Mouse (Mus musculus) midbrain, postnatal 0 days (tissue): Measurements from ENCODE around the gene Tagln3. TPM values are rescaled to one million over a fixed set of nuclear protein-coding genes. Genes with fewer than 3 reads are reported as not detected.

Source experiments
- ATAC-seq: fragments of 200-750 bp; cut with Nextera tagmentation; 2 replicates; pipeline ENCODE4 v1.8.0; 2017; ENCODE audit warnings: moderate number of reproducible peaks, mild to moderate bottlenecking, moderate TSS enrichment, moderate library complexity; ENCODE audit not compliant: low FRiP score
- DNase-seq: peaks from one replicate; pipeline ENCODE4 v3.0.0-alpha.2; 2015; ENCODE audit warnings: low spot score
- H3K27ac ChIP-seq: fragments of 300-500 bp; sonication (generic); 2 replicates; pipeline ENCODE4 v1.5.1; 2014; ENCODE audit warnings: low read depth, mild to moderate bottlenecking, low read length, mixed read lengths
- H3K27me3 ChIP-seq: fragments of 300-500 bp; sonication (generic); 2 replicates; pipeline ENCODE4 v1.6.1; 2014; ENCODE audit warnings: low read length, control low read depth, mixed read lengths; ENCODE audit not compliant: insufficient read depth
- H3K36me3 ChIP-seq: fragments of 300-500 bp; sonication (generic); 2 replicates; pipeline ENCODE4 v1.6.1; 2014; ENCODE audit warnings: low read length, control low read depth, mixed read lengths; ENCODE audit not compliant: insufficient read depth
- H3K4me1 ChIP-seq: fragments of 300-500 bp; sonication (generic); 2 replicates; pipeline ENCODE4 v1.6.1; 2014; ENCODE audit warnings: mild to moderate bottlenecking, control low read depth, antibody characterized with exemption, low read length, mixed read lengths; ENCODE audit not compliant: insufficient read depth
- H3K4me2 ChIP-seq: fragments of 300-500 bp; sonication (generic); 2 replicates; pipeline ENCODE4 v1.6.1; 2014; ENCODE audit warnings: low read depth, mild to moderate bottlenecking, low read length, mixed read lengths; ENCODE audit not compliant: poor library complexity, severe bottlenecking
- H3K4me3 ChIP-seq: fragments of 300-500 bp; sonication (generic); 2 replicates; pipeline ENCODE4 v1.5.1; 2014; ENCODE audit warnings: low read depth, mild to moderate bottlenecking, low read length, moderate library complexity
- H3K9ac ChIP-seq: fragments of 300-500 bp; sonication (generic); replicated peaks from 2 replicates; pipeline ENCODE4 v1.6.1; 2014; ENCODE audit warnings: mild to moderate bottlenecking, low read length, moderate library complexity, mixed read lengths; ENCODE audit not compliant: poor library complexity, severe bottlenecking
- H3K9me3 ChIP-seq: fragments of 300-500 bp; sonication (generic); 2 replicates; pipeline ENCODE4 v1.6.1; 2016; ENCODE audit warnings: low read length, control low read depth
- CTCF ChIP-seq: IDR thresholded peaks from 2 replicates; pipeline ENCODE4 v1.5.1; 2016; ENCODE audit warnings: antibody characterized with exemption, mild to moderate bottlenecking
- WGBS: fragments of 180-500 bp; shearing (Covaris S2); extraction: QIAGEN DNeasy Blood & Tissue Kit; methylation state at CpG from one replicate; pipeline ENCODE4 v1.1.7; 2014; 5-methylcytosine and 5-hydroxymethylcytosine counted together
- polyA plus RNA-seq: library from polyadenylated mRNA; unstranded; fragments of >200 nt; fragmentation: Nextera tagmentation; extraction: Ambion mirVana; gene quantifications from 2 replicates; pipeline ENCODE4 v1.2.1, GENCODE M21; 2015
- total RNA-seq: library from RNA; depleted of rRNA; stranded (reverse); fragments of >200 nt; gene quantifications from 2 replicates; pipeline ENCODE4 v1.2.3, GENCODE M21; 2014

Gene Tagln3
- total and polyA plus RNA-seq, 2 experiments from 2014 or later: 141 to 221 TPM

DNA sequence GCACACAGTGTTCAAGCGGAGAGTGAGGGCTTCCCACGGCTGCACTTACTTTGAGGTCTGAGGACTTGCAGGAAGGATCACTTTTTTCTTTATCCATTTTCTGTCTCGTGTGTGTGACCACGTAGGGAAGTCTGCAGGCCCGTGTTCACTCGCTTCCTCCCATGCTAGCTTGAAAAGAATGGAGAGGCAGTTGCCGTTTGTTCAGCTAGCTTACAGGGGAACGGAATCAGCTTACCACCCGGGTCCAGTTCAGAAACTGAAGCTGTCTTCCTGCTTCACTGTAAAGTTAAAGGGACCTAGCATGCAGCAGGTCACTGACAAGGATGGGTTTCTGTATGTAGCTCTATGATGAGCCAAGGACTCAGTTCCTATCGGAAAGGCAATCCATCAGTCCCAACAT is 30.9 kb downstream of the Tagln3 start, which contains the start of gene Tmprss7:
Gene Tmprss7, minus strand, starts transcription at position 101 of the 400 bp plus-strand sequence.
- WGBS: 50% methylated on average over 10 of the region's 10 CpGs
- DNase-seq (no peak), ATAC-seq (no peak)
- Histone ChIP-seq H3K36me3 (no peaks in the 10 kb centered on the region), H3K9ac (no peak within 1 kb of the TSS), H3K27ac (0 out of 2 replicates have a peak within 1 kb of the TSS, but pooled peaks have one; percentile 32), H3K9me3 (no peaks in the 10 kb centered on the region), H3K27me3 (no peaks in the 10 kb centered on the region), H3K4me1 (no peaks in the 10 kb centered on the region), H3K4me3 (no peak within 1 kb of the TSS), H3K4me2 (no peak within 1 kb of the TSS)
- TF ChIP-seq CTCF: no peak

DNA sequence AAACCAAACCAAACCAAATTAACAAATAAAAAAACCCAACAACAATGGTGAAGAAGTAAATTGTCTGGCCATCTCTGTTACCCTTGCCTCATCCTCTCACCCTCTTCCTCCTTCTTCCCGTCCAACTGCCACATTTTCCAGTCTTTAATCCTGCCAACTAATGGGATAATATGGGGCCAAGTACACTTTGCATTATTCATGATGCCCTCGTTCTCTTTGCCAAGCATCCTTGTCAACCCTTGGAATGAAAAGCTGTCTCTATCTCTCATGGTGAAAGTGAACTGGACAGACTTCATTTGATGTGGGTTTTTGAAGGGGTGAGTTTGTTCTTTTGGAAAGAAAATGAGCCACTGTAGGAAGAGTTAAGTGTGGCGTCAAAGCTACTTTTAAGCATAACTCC is 31.6 kb downstream of the Tagln3 start:
- H3K4me1 ChIP-seq: no peaks in the 10 kb centered on the region

DNA sequence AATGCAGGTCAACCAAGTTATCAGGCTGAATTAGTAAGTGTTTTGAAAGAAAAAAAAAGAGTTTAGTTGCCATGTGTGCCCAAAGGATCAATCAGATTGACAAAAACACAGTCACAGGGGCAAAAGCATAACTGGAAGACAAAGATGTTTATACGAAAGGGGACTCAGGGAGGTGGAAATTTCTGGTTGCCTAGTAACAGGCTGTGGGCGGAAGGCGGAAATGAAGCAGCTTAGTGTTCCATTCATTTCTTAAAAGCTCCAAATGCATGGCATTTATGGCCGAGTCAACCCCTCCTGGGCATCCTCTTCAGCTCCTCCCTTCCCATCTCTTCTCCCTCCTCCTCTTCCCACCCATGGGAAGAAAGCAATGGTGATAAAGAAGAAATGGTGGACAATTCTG is 34.2 kb downstream of the Tagln3 start:
- no peaks in the 10 kb centered on the region for H3K4me1 ChIP-seq
- peak; percentile 76 for ATAC-seq
- no peak overlapping the region for H3K4me3 ChIP-seq
- H3K4me2 ChIP-seq: peak overlapping the region; percentile 0; the same call in 1 of the 2 replicates
- TF ChIP-seq CTCF: no peak
- no peaks in the 10 kb centered on the region for H3K9me3 ChIP-seq
- H3K36me3 ChIP-seq: no peaks in the 10 kb centered on the region
- 4% methylated on average over 4 of the region's 4 CpGs for WGBS
- H3K27ac ChIP-seq: peak overlapping the region; percentile 72
- no peak overlapping the region for H3K9ac ChIP-seq
- no peaks in the 10 kb centered on the region for H3K27me3 ChIP-seq
- DNase-seq: peak; percentile 77

More for the DNA sequence above, 31.6 kb downstream of the Tagln3 start:
- DNase-seq (peak; percentile 42), ATAC-seq (no peak)
- H3K9ac ChIP-seq: no peak overlapping the region
- 18% methylated on average over 3 of the region's 3 CpGs for WGBS
- no peak for TF ChIP-seq CTCF
- no peaks in the 10 kb centered on the region for H3K9me3 ChIP-seq
- H3K4me2 ChIP-seq: no peak overlapping the region
- no peaks in the 10 kb centered on the region for H3K36me3 ChIP-seq
- H3K4me3 ChIP-seq: no peak overlapping the region
- no peaks in the 10 kb centered on the region for H3K27me3 ChIP-seq
- no peak overlapping the region for H3K27ac ChIP-seq

DNA sequence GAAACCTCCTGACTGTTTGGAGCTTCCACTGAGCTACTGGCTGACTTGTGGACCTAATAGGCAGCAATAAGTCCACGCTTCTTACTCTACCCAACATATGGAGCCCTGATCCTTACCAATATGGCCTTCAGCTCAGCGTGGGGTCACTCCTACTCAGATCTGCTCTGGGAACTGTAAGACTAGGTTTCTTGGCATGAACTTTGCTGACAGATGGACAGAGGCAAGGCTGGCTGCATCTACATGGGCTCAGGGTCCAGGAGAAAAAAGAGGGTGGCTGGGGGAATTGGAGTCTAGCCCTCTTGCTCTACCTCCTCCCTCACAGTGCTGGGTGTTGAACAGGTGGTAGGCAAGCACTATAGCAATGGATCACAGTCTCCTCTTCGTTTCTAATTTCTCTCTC is 37.6 kb downstream of the Tagln3 start:
- H3K9ac ChIP-seq: no peak overlapping the region
- H3K27me3 ChIP-seq: no peaks in the 10 kb centered on the region
- DNase-seq: peak; percentile 57
- H3K27ac ChIP-seq: no peak overlapping the region
- WGBS: 83% methylated on average over 3 of the region's 3 CpGs
- H3K4me1 ChIP-seq: no peaks in the 10 kb centered on the region
- no peaks in the 10 kb centered on the region for H3K36me3 ChIP-seq
- no peak for TF ChIP-seq CTCF
- H3K4me3 ChIP-seq: no peak overlapping the region
- no peak; the same call in 1 of the 2 replicates for ATAC-seq
- H3K4me2 ChIP-seq: no peak overlapping the region
- H3K9me3 ChIP-seq: no peaks in the 10 kb centered on the region

DNA sequence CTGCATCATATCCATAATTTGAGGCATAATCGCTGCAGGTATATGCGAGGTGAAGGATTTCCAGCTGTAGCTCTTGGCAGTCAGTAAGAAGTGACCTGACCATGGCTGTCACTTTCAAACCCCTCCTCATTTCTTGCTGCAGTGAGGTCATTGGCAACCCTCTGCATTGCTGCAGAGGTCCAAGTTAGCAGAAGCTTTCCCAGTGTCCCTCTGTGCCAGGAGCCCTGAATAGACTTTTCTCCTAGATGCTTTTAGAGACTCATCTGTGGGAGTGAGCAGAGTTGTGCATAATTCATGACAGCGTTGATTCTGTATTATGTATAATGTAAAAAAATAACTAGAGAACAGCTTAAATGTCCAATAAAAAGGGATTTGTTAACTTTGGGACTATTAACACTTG is 39.1 kb downstream of the Tagln3 start:
- WGBS: 66% methylated on average over 3 of the region's 3 CpGs
- ATAC-seq: peak; percentile 41; the same call in 1 of the 2 replicates

DNA sequence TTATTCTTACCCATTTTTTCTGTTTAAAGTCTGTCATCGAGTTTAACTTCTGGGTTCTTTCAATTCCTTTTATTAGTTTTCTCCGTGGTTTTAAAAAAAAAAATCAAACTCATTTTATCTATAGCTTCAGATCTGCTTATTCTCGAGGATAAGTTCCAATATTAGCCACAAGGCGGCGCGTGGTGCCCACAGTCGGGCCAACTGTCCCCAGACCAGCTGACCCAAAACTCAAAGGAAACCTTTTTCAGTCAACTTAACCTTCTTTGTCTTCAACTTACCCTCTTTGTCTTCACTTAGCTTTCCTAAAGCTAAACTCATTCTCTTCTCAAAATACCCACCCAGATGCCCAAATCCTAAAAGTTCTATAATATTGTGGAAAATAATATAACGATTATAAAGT is 39.6 kb downstream of the Tagln3 start:
- ATAC-seq: no peak
- DNase-seq: peak; percentile 72
- no peak overlapping the region for H3K27ac ChIP-seq
- 15% methylated on average over 8 of the region's 8 CpGs for WGBS
- H3K4me2 ChIP-seq: no peak overlapping the region
- peak; percentile 81 for TF ChIP-seq CTCF
- H3K4me1 ChIP-seq: no peaks in the 10 kb centered on the region
- no peak overlapping the region for H3K9ac ChIP-seq
- H3K9me3 ChIP-seq: no peaks in the 10 kb centered on the region
- H3K4me3 ChIP-seq: no peak overlapping the region
- H3K27me3 ChIP-seq: no peaks in the 10 kb centered on the region
- H3K36me3 ChIP-seq: no peaks in the 10 kb centered on the region

More for the DNA sequence above, 39.1 kb downstream of the Tagln3 start:
- no peak overlapping the region for H3K4me2 ChIP-seq
- no peaks in the 10 kb centered on the region for H3K4me1 ChIP-seq
- H3K27ac ChIP-seq: no peak overlapping the region
- H3K4me3 ChIP-seq: no peak overlapping the region
- no peaks in the 10 kb centered on the region for H3K36me3 ChIP-seq
- H3K9me3 ChIP-seq: no peaks in the 10 kb centered on the region
- no peak for DNase-seq
- H3K27me3 ChIP-seq: no peaks in the 10 kb centered on the region
- TF ChIP-seq CTCF: no peak
- no peak overlapping the region for H3K9ac ChIP-seq
